Mouse (Mus musculus) spleen, adult 10 weeks (tissue): ENCODE measurements around the gene Olfr1155. TPM values are rescaled to one million over a fixed set of nuclear protein-coding genes. Genes with fewer than 3 reads are reported as not detected.

Source experiments
- polyA plus RNA-seq: library from polyadenylated mRNA; stranded (reverse); fragments of 350-450 nt; fragmentation: Illumina TruSeq; extraction: RNeasy Lipid Tissue Mini Kit (QIAGEN cat#74804); gene quantifications from one replicate; pipeline ENCODE4 v1.2.3, GENCODE M21; 2015; ENCODE audit warnings: low replicate concordance; ENCODE audit not compliant: insufficient read depth

The Olfr1155 gene
- not detected for polyA plus RNA-seq

DNA sequence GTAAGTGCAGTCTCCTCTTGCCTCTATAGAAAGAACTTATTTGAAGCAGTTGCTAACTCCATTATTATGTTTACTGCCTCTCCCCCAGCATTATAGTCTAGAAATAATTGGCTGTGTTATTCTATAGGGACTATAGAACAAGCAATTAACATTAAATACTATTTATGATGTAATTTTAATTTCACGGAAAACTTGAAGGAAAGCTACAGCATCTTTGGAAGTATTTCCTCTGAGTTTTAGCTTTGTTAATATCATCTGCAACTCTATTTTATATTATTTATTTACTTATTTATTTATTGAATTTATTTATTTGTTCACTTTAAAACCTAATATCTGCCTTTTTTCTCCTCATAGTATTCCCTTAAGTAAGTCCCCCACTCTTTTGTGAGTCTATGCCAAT, at the start of gene Olfr1155:
Olfr1155 (minus strand) TSS at position 101 of the 400 bp plus-strand sequence.

GRCm38 (mm10) chr2:87989813-87990212, 44.9 kb upstream of the Olfr1155 start, which contains the start of gene Olfr1158:
Gene Olfr1158, plus strand, starts transcription at chr2:87990113.

DNA sequence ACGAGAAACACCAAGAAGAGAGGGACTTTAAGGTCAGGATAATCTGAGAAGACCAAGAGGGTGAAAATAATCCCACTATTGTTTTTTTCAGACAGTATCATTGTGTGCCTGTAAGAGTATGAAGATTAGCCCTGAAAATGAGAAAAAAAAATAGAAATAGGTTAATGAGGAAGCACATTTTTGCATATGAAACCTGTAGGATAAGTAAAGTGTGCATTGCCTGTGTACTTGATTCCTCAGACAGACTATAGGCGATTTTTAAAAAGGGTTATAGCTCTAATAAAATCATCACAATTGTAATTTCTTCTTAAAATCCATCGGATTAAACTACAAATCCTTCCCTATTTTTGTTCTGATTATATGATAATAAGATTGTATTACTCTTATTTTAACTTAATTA, 29.6 kb upstream of the Olfr1155 start, which contains the start of gene Olfr74:
Olfr74 (minus strand) TSS at position 101 of the 400 bp plus-strand sequence.

DNA sequence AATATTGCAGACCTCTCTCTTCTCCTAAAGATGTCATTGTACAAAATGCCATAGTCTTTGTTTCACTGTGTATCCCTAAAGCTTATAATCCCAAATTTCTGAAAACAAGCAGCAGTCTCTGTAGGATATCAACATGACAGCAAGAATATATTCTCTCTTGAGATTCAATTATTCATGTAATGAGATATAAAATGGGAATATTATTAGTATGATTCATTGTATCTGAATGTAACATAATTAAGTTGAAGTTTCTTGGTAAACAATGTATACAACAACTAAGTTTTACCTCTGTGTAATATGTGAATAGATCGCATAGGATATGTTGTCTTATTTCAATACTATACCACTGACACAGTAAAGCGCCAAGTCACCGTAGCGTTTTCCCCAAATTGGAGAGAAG, 23.3 kb upstream of the Olfr1155 start, which contains the start of gene Olfr1157:
Olfr1157 (minus strand) TSS at position 101 of the 400 bp plus-strand sequence.

GRCm38 (mm10) chr2:87953000-87953399, 8.1 kb upstream of the Olfr1155 start, which contains the start of gene Olfr1156:
Gene Olfr1156, minus strand, starts transcription at chr2:87953100.

GRCm38 (mm10) chr2:87905066-87905465, 39.9 kb downstream of the Olfr1155 start, which contains the start of gene Olfr1154:
Gene Olfr1154, minus strand, starts transcription at chr2:87905166.

GRCm38 (mm10) chr2:87894662-87895061, 50.3 kb downstream of the Olfr1155 start, which contains the start of gene Olfr1153:
Gene Olfr1153, plus strand, starts transcription at chr2:87894962.

Other genes starting within 250 kb of the Olfr1155 start
- not detected for gene Olfr1137, start 232.0 kb downstream of the Olfr1155 start, polyA plus RNA-seq
- gene Olfr1138, start 205.2 kb downstream of the Olfr1155 start, polyA plus RNA-seq = not detected
- gene Olfr1140, start 201.4 kb downstream of the Olfr1155 start, polyA plus RNA-seq = not detected
- not detected for gene Olfr1141, start 191.1 kb downstream of the Olfr1155 start, polyA plus RNA-seq
- gene Olfr152, start 165.7 kb downstream of the Olfr1155 start, polyA plus RNA-seq = not detected
- gene Olfr1143, start 144.5 kb downstream of the Olfr1155 start, polyA plus RNA-seq = not detected
- not detected for gene Olfr1145, start 135.3 kb downstream of the Olfr1155 start, polyA plus RNA-seq
- gene Olfr1148, start 114.6 kb downstream of the Olfr1155 start, polyA plus RNA-seq = not detected
- gene Olfr1150-ps1, start 101.1 kb downstream of the Olfr1155 start, polyA plus RNA-seq = not detected
- not detected for gene Olfr1151, start 89.3 kb downstream of the Olfr1155 start, polyA plus RNA-seq
- not detected for gene Olfr1152, start 78.6 kb downstream of the Olfr1155 start, polyA plus RNA-seq
- gene Olfr1153, start 50.2 kb downstream of the Olfr1155 start, polyA plus RNA-seq = not detected
- gene Olfr1154, start 40.0 kb downstream of the Olfr1155 start, polyA plus RNA-seq = not detected
- gene Olfr1156, start 8.0 kb upstream of the Olfr1155 start, polyA plus RNA-seq = not detected
- gene Olfr1157, start 23.2 kb upstream of the Olfr1155 start, polyA plus RNA-seq = not detected
- not detected for gene Olfr74, start 29.5 kb upstream of the Olfr1155 start, polyA plus RNA-seq
- gene Olfr1158, start 45.0 kb upstream of the Olfr1155 start, polyA plus RNA-seq = not detected
- gene Olfr1160, start 63.1 kb upstream of the Olfr1155 start, polyA plus RNA-seq = not detected
- gene Olfr1161, start 77.6 kb upstream of the Olfr1155 start, polyA plus RNA-seq = not detected
- gene Olfr73, start 92.6 kb upstream of the Olfr1155 start, polyA plus RNA-seq = not detected
- not detected for gene Olfr1162, start 106.0 kb upstream of the Olfr1155 start, polyA plus RNA-seq
- gene Olfr1163, start 126.7 kb upstream of the Olfr1155 start, polyA plus RNA-seq = not detected
- not detected for gene Olfr1164, start 148.8 kb upstream of the Olfr1155 start, polyA plus RNA-seq
- not detected for gene Olfr1166, start 183.1 kb upstream of the Olfr1155 start, polyA plus RNA-seq
- not detected for gene Olfr1167, start 210.1 kb upstream of the Olfr1155 start, polyA plus RNA-seq
- gene Olfr1168, start 236.7 kb upstream of the Olfr1155 start, polyA plus RNA-seq = not detected